Mouse (Mus musculus): ENCODE results near the gene Mybphl. TPM values are rescaled to one million over a fixed set of nuclear protein-coding genes. Genes with fewer than 3 reads are reported as not detected.
A peak's percentile ranks its signal among the peaks of the same experiment; 100 is the strongest.

Mybphl gene
- polyA plus RNA-seq, 1 experiment from 2014 or later = not detected

DNA sequence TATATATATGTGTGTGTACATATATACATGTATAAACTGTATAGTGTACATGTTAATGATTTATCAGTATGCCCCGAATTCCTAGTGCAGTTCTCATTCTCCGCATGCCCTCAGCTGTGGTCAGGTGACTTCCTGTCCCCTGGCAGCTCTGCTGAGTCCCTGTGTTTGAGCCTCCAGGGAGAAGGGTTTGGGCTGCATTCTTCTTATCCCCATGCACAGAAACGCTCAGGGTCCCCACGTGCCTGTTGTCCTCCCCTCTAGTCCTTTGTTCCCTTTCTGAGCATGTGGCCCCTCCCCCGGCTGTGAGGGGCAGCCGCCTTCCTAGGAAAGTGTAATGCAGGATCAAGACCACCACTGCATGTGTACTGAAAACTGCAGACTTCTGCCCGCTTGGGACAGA, 3.8 kb upstream of the Mybphl start:
- Histone ChIP-seq H3K27me3 (ENCODE audit: control insufficient read depth, insufficient read depth, low read length) (no peaks in the 10 kb centered on the region), H3K4me1 (ENCODE audit: control insufficient read depth, insufficient read depth, low read length) (peaks cover 17% of the 10 kb centered on the region), H3K9ac (ENCODE audit: low read length) (peak overlapping the region; percentile 35), H3K9me3 (ENCODE audit: control insufficient read depth, low read length) (no peaks in the 10 kb centered on the region), H3K36me3 (ENCODE audit: control insufficient read depth, insufficient read depth, low read length) (peaks cover 9% of the 10 kb centered on the region), H3K27ac (ENCODE audit: low read depth, low read length) (no peak overlapping the region; the same call in 1 of the 2 replicates), H3K4me2 (no peak overlapping the region), H3K4me3 (ENCODE audit: low read depth, low read length) (no peak overlapping the region)
- ATAC-seq (ENCODE audit: low FRiP score) (peak; percentile 90), DNase-seq (ENCODE audit: low spot score, missing footprints) (peak; percentile 94)
- WGBS = 7% methylated on average over 7 of the region's 7 CpGs

- H3K27ac ChIP-seq (ENCODE audit: low read depth, low read length) = no peak overlapping the region
- no peak overlapping the region for H3K4me2 ChIP-seq
- WGBS = 66% methylated on average over 3 of the region's 3 CpGs
- no peak overlapping the region for H3K4me3 ChIP-seq (ENCODE audit: low read depth, low read length)
- H3K4me1 ChIP-seq (ENCODE audit: control insufficient read depth, insufficient read depth, low read length) = peaks cover 17% of the 10 kb centered on the region
- no peak overlapping the region for H3K9ac ChIP-seq (ENCODE audit: low read length)
- no peaks in the 10 kb centered on the region for H3K9me3 ChIP-seq (ENCODE audit: control insufficient read depth, low read length)
- no peak for DNase-seq (ENCODE audit: low spot score, missing footprints)
- no peak for ATAC-seq (ENCODE audit: low FRiP score)
- no peaks in the 10 kb centered on the region for H3K36me3 ChIP-seq (ENCODE audit: control insufficient read depth, insufficient read depth, low read length)
- H3K27me3 ChIP-seq (ENCODE audit: control insufficient read depth, insufficient read depth, low read length) = no peaks in the 10 kb centered on the region
Measured at GRCm38 (mm10) chr3:108363626-108364025, 1.1 kb upstream of the Mybphl start.

DNA sequence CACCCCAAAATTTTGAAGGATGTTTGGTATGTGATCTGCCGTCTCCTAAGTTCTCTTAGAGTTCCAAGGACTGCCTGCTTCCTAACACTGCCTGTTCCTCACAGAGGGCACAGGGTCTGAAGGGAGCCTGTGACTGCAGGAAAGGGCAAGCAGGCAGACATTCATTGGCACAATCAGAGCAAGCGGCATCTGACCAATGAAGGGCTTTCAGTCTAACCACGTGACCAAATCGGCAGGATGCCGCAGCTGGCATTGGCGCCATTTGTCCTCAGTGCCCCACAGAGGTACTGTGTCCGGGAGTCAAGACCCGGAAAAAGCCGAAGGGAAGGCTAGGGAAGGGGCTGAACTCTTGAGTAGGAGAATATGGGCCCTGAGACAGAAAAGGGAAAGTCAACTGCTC, 2.5 kb downstream of the Mybphl start:
- H3K27ac ChIP-seq (ENCODE audit: low read depth, low read length) = no peak overlapping the region
- H3K9me3 ChIP-seq (ENCODE audit: control insufficient read depth, low read length) = no peaks in the 10 kb centered on the region
- H3K4me2 ChIP-seq = no peak overlapping the region
- no peak overlapping the region for H3K4me3 ChIP-seq (ENCODE audit: low read depth, low read length)
- peaks cover 4% of the 10 kb centered on the region; the same call in 1 of the 2 replicates for H3K4me1 ChIP-seq (ENCODE audit: control insufficient read depth, insufficient read depth, low read length)
- no peak overlapping the region for H3K9ac ChIP-seq (ENCODE audit: low read length)
- ATAC-seq (ENCODE audit: low FRiP score) (no peak), DNase-seq (ENCODE audit: low spot score, missing footprints) (peak; percentile 82)
- WGBS = 67% methylated on average over 9 of the region's 9 CpGs
- H3K27me3 ChIP-seq (ENCODE audit: control insufficient read depth, insufficient read depth, low read length) = no peaks in the 10 kb centered on the region
- H3K36me3 ChIP-seq (ENCODE audit: control insufficient read depth, insufficient read depth, low read length) = no peaks in the 10 kb centered on the region

DNA sequence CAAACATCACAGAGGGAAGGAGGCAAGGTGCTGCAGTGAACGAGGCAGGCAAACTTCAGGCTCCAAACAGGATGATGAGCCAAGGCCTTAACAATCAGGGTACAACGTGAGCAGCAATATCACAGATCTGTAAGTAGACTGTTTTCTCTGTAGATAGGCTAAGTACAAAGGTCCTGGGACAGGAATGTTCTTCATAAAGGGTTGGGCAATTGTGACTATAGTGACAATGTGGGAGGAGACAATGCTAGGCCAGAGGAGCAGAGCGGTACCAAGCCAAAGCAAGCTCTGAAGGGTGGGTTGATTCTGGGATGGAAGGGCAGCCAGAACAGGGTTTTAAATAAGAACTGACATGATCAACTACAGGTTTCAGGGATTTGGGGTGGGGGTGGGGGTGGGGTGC, 3.1 kb downstream of the Mybphl start:
- H3K27me3 ChIP-seq (ENCODE audit: control insufficient read depth, insufficient read depth, low read length) = no peaks in the 10 kb centered on the region
- H3K36me3 ChIP-seq (ENCODE audit: control insufficient read depth, insufficient read depth, low read length) = no peaks in the 10 kb centered on the region
- H3K9ac ChIP-seq (ENCODE audit: low read length) = no peak overlapping the region
- no peak overlapping the region for H3K4me2 ChIP-seq
- no peaks in the 10 kb centered on the region for H3K9me3 ChIP-seq (ENCODE audit: control insufficient read depth, low read length)
- ATAC-seq (ENCODE audit: low FRiP score) (no peak), DNase-seq (ENCODE audit: low spot score, missing footprints) (no peak)
- H3K4me1 ChIP-seq (ENCODE audit: control insufficient read depth, insufficient read depth, low read length) = peaks cover 4% of the 10 kb centered on the region; the same call in 1 of the 2 replicates
- 88% methylated on average over 3 of the region's 3 CpGs for WGBS
- no peak overlapping the region for H3K4me3 ChIP-seq (ENCODE audit: low read depth, low read length)
- no peak overlapping the region for H3K27ac ChIP-seq (ENCODE audit: low read depth, low read length)

DNA sequence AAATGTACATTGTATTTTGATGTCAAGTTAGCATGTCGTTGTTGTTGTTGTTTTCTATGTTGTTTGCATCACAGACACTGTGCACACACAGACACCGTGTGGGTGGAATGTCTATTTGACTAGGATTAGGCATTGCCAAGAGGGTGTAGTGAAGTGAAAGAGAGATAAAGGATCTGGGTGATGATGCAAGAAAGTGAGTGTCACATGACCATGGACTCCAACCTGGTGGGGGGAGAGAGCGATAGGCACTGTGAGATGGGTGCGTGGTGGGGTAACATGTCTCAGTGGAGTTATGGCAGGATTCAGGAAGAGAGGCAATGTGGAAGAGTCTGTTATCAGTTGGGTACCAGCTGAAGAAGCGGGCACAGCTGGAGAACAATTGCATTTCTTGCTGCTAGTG, 4.0 kb downstream of the Mybphl start:
- no peak overlapping the region for H3K4me3 ChIP-seq (ENCODE audit: low read depth, low read length)
- ATAC-seq (ENCODE audit: low FRiP score) = no peak

DNA sequence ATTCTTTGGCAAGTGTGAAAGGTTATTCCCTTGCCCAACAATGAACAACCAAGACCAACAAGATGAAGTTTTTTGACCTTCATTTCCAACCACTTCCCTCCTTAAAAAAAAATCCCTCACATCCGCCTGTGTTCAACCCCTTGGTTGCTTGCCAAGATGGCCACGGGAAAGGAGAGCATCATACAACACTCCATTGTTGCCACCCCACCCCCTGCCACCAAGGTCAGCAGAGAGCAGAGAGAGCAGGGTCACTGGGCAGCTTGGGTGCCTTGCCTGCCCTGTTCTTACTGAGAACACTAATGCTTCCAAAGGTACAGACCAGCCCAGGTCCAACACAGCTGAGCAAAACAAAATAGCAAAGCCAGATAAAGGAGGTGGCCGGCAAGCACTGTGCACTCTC, 7.6 kb downstream of the Mybphl start:
- Histone ChIP-seq H3K9me3 (ENCODE audit: control insufficient read depth, low read length) (no peaks in the 10 kb centered on the region), H3K4me2 (no peak overlapping the region), H3K27ac (ENCODE audit: low read depth, low read length) (no peak overlapping the region), H3K4me1 (ENCODE audit: control insufficient read depth, insufficient read depth, low read length) (no peaks in the 10 kb centered on the region), H3K27me3 (ENCODE audit: control insufficient read depth, insufficient read depth, low read length) (no peaks in the 10 kb centered on the region), H3K36me3 (ENCODE audit: control insufficient read depth, insufficient read depth, low read length) (no peaks in the 10 kb centered on the region), H3K9ac (ENCODE audit: low read length) (no peak overlapping the region), H3K4me3 (ENCODE audit: low read depth, low read length) (no peak overlapping the region)
- 76% methylated on average over 3 of the region's 3 CpGs for WGBS
- ATAC-seq (ENCODE audit: low FRiP score) (no peak), DNase-seq (ENCODE audit: low spot score, missing footprints) (no peak)

More for the DNA sequence above, 4.0 kb downstream of the Mybphl start:
- H3K27me3 ChIP-seq (ENCODE audit: control insufficient read depth, insufficient read depth, low read length) = no peaks in the 10 kb centered on the region
- WGBS = 79% methylated on average over 5 of the region's 5 CpGs
- H3K9ac ChIP-seq (ENCODE audit: low read length) = no peak overlapping the region
- no peaks in the 10 kb centered on the region for H3K36me3 ChIP-seq (ENCODE audit: control insufficient read depth, insufficient read depth, low read length)
- DNase-seq (ENCODE audit: low spot score, missing footprints) = no peak
- no peak overlapping the region for H3K4me2 ChIP-seq
- no peak overlapping the region for H3K27ac ChIP-seq (ENCODE audit: low read depth, low read length)
- no peaks in the 10 kb centered on the region for H3K9me3 ChIP-seq (ENCODE audit: control insufficient read depth, low read length)
- peaks cover 4% of the 10 kb centered on the region; the same call in 1 of the 2 replicates for H3K4me1 ChIP-seq (ENCODE audit: control insufficient read depth, insufficient read depth, low read length)

- H3K9me3 ChIP-seq (ENCODE audit: control insufficient read depth, low read length) = no peaks in the 10 kb centered on the region
- no peak overlapping the region for H3K4me2 ChIP-seq
- no peak for ATAC-seq (ENCODE audit: low FRiP score)
- no peak overlapping the region for H3K27ac ChIP-seq (ENCODE audit: low read depth, low read length)
- H3K9ac ChIP-seq (ENCODE audit: low read length) = no peak overlapping the region
- no peaks in the 10 kb centered on the region for H3K4me1 ChIP-seq (ENCODE audit: control insufficient read depth, insufficient read depth, low read length)
- 89% methylated on average over 3 of the region's 3 CpGs for WGBS
- no peak for DNase-seq (ENCODE audit: low spot score, missing footprints)
- no peak overlapping the region for H3K4me3 ChIP-seq (ENCODE audit: low read depth, low read length)
- H3K27me3 ChIP-seq (ENCODE audit: control insufficient read depth, insufficient read depth, low read length) = no peaks in the 10 kb centered on the region
- H3K36me3 ChIP-seq (ENCODE audit: control insufficient read depth, insufficient read depth, low read length) = no peaks in the 10 kb centered on the region
Measured at GRCm38 (mm10) chr3:108372691-108373090, 8.0 kb downstream of the Mybphl start.

- no peak for ATAC-seq (ENCODE audit: low FRiP score)
- Histone ChIP-seq H3K27ac (ENCODE audit: low read depth, low read length) (no peak overlapping the region), H3K9me3 (ENCODE audit: control insufficient read depth, low read length) (no peaks in the 10 kb centered on the region), H3K9ac (ENCODE audit: low read length) (no peak overlapping the region), H3K4me2 (no peak overlapping the region), H3K36me3 (ENCODE audit: control insufficient read depth, insufficient read depth, low read length) (no peaks in the 10 kb centered on the region), H3K27me3 (ENCODE audit: control insufficient read depth, insufficient read depth, low read length) (no peaks in the 10 kb centered on the region), H3K4me3 (ENCODE audit: low read depth, low read length) (no peak overlapping the region), H3K4me1 (ENCODE audit: control insufficient read depth, insufficient read depth, low read length) (peaks cover 9% of the 10 kb centered on the region)
- DNase-seq (ENCODE audit: low spot score, missing footprints) = no peak
- WGBS = 80% methylated on average over 7 of the region's 7 CpGs
Measured at GRCm38 (mm10) chr3:108378875-108379663, 14.4 kb downstream of the Mybphl start.

- no peak overlapping the region for H3K4me2 ChIP-seq
- H3K27ac ChIP-seq (ENCODE audit: low read depth, low read length) = no peak overlapping the region
- no peak for DNase-seq (ENCODE audit: low spot score, missing footprints)
- H3K9ac ChIP-seq (ENCODE audit: low read length) = no peak overlapping the region
- no peaks in the 10 kb centered on the region for H3K36me3 ChIP-seq (ENCODE audit: control insufficient read depth, insufficient read depth, low read length)
- ATAC-seq (ENCODE audit: low FRiP score) = no peak
- no peaks in the 10 kb centered on the region for H3K9me3 ChIP-seq (ENCODE audit: control insufficient read depth, low read length)
- WGBS = 77% methylated on average over 6 of the region's 6 CpGs
- no peaks in the 10 kb centered on the region for H3K27me3 ChIP-seq (ENCODE audit: control insufficient read depth, insufficient read depth, low read length)
- H3K4me1 ChIP-seq (ENCODE audit: control insufficient read depth, insufficient read depth, low read length) = peaks cover 19% of the 10 kb centered on the region
- no peak overlapping the region for H3K4me3 ChIP-seq (ENCODE audit: low read depth, low read length)
Measured at GRCm38 (mm10) chr3:108380695-108381094, 16.0 kb downstream of the Mybphl start.
